Mouse (Mus musculus) kidney, adult 2 months (tissue): ENCODE measurements at regions not wholly inside any gene's neighbourhood (a gene's known extent, or its start where the extent isn't known, plus 50 kb on each side); places are given as distances from the start of the nearest gene placed in this dataset.

Experiments
- CTCF ChIP-seq: fragments of 200-500 bp; conservative IDR thresholded peaks from 2 replicates; pipeline ENCODE4 v1.5.1; 2011; ENCODE audit warnings: low read depth, mild to moderate bottlenecking, control low read depth, low read length, moderate library complexity, mixed read lengths; ENCODE audit not compliant: insufficient read depth, insufficient read length
- POLR2A ChIP-seq: fragments of 200-500 bp; IDR thresholded peaks from one replicate; pipeline ENCODE4 v1.6.1; 2011; ENCODE audit warnings: low read depth, low read length, control low read depth

- TF ChIP-seq CTCF (no peak), POLR2A (no peak)
Observed at GRCm38 (mm10) chr6:25065913-25066312, 109.8 kb upstream of the Tmem229a start.
